Mouse (Mus musculus) cerebellum, postnatal 36 days (tissue): ENCODE measurements at regions not wholly inside any gene's neighbourhood (a gene's known extent, or its start where the extent isn't known, plus 50 kb on each side); places are given as distances from the start of the nearest gene placed in this dataset.

Source experiments
- DNase-seq, 2 experiments: peaks; one replicate each; pipeline ENCODE4 v3.0.0; 2021 to 2022; ENCODE audit warnings: mixed read lengths in 2 of 2

GRCm38 (mm10) chr2:50609086-50609485 lies 312.5 kb upstream of the Mmadhc start:
- peak; percentile 35 to 46 for DNase-seq

- no peak for DNase-seq
These were observed 292.6 kb upstream of the Mmadhc start for GRCm38 (mm10) chr2:50589195-50589594.

GRCm38 (mm10) chr2:50588652-50589051 lies 292.1 kb upstream of the Mmadhc start:
- DNase-seq, result no peak

GRCm38 (mm10) chr2:50586321-50587050 lies 289.9 kb upstream of the Mmadhc start:
- DNase-seq, result no peak

- DNase-seq, result no peak
These were observed 283.0 kb upstream of the Mmadhc start for GRCm38 (mm10) chr2:50579620-50580019.

- DNase-seq, result no peak
These were observed 281.9 kb upstream of the Mmadhc start for GRCm38 (mm10) chr2:50578278-50579043.

- no peak for DNase-seq
These were observed 281.1 kb upstream of the Mmadhc start for GRCm38 (mm10) chr2:50577736-50578135.

GRCm38 (mm10) chr2:50573455-50573854 lies 276.9 kb upstream of the Mmadhc start:
- no peak for DNase-seq

GRCm38 (mm10) chr2:50571021-50571420 lies 274.4 kb upstream of the Mmadhc start:
- DNase-seq, result no peak

- no peak for DNase-seq
These were observed 273.1 kb upstream of the Mmadhc start for GRCm38 (mm10) chr2:50569502-50570285.

GRCm38 (mm10) chr2:50568777-50569501 lies 272.3 kb upstream of the Mmadhc start:
- no peak for DNase-seq

- no peak for DNase-seq
These were observed 270.9 kb upstream of the Mmadhc start for GRCm38 (mm10) chr2:50567542-50567941.

- no peak for DNase-seq
These were observed 257.4 kb upstream of the Mmadhc start for GRCm38 (mm10) chr2:50554031-50554430.

- no peak for DNase-seq
These were observed 255.8 kb upstream of the Mmadhc start for GRCm38 (mm10) chr2:50552437-50552836.

GRCm38 (mm10) chr2:50549871-50550270 lies 253.3 kb upstream of the Mmadhc start:
- DNase-seq, result no peak

- no peak for DNase-seq
These were observed 243.3 kb upstream of the Mmadhc start for GRCm38 (mm10) chr2:50539741-50540441.

- no peak for DNase-seq
These were observed 241.5 kb upstream of the Mmadhc start for GRCm38 (mm10) chr2:50538068-50538467.

GRCm38 (mm10) chr2:50535085-50535878 lies 238.7 kb upstream of the Mmadhc start:
- no peak for DNase-seq

GRCm38 (mm10) chr2:50533702-50534101 lies 237.1 kb upstream of the Mmadhc start:
- DNase-seq, result no peak

- DNase-seq, result no peak
These were observed 230.8 kb upstream of the Mmadhc start for GRCm38 (mm10) chr2:50527425-50527824.
